7 mouse cellular contexts compared by ENCODE assay signal in the genomic region with DNA sequence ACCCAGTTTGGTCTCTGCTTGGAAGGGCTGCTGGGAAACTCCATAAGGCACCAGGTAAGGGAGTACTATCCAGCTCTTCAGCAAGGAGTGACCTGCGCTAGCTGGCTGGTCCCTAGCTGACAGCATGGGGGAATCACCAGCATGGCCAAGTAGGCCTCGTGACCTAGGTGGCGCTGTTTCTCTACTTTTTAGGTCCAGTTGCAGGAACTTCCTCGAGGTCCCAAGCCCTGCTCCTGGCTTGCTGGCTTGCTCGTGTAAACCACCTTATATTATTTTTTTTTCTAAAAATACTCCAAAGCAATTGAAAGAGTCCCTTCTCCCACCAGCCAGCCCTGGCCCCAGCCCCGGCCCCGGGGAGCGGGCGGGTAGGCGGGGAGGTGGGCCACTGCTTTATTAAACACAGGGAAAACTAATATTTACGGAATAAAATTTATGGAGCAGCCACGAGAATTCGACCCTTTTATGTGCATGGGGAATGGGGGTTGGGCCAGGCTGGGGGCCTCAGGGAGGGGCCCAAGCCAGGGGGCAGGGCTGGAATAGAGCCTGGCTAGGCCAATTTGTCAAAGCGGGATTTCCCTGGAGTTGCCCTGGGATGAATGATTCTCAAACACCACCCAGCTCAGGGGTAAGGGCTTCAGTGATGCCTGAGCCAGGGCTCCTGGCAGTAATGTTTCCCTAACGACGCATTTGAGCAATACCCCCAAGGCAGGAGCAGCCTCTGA. TPM values are rescaled to one million over a fixed set of nuclear protein-coding genes. Genes with fewer than 3 reads are reported as not detected.
A peak's percentile ranks its signal among the peaks of the same experiment; 100 is the strongest.
DNase-seq lines count a peak whose midpoint lies in the region; ATAC-seq and TF ChIP-seq lines count a peak whose summit lies in the region.

No protein-coding gene starts in this region.

- H3K27ac ChIP-seq in left cerebral cortex, adult 2 months = no peak overlapping the region

- peak; percentile 75 for DNase-seq in adrenal gland, adult 2 months
- peak; percentile 80 for DNase-seq in gastrocnemius, postnatal 10 days
- peak; percentile 80 for DNase-seq in hindlimb bud, embryonic 11.5 days (ENCODE audit: extremely low spot score, low read depth, low spot score)
- peak; percentile 44 to 67 for DNase-seq in left cerebral cortex, adult 2 months (ENCODE audit: extremely low spot score in 1 of 2, low spot score in 2 of 2)
- peak; percentile 92 for DNase-seq in mesoderm, embryonic 11.5 days (ENCODE audit: low read depth, low spot score)
- peak; percentile 60 for DNase-seq in skeletal muscle tissue, adult 2 months (ENCODE audit: low read depth, low spot score)

- intact Hi-C loops in left cerebral cortex, adult 2 months (cut with DNase I) = loop anchor here (1.0 kb wide), 1 partner anchor 52 kb away; no protein-coding TSS in a partner anchor

- peak; percentile 73 for TF ChIP-seq CTCF in left cerebral cortex, adult 2 months (IDR thresholded peaks at IDR 0.05)

- no peak overlapping the region for H3K4me3 ChIP-seq in left cerebral cortex, adult 2 months

- peak; percentile 80 for ATAC-seq in common myeloid progenitor, adult 5-6 weeks (replicated peaks; ENCODE audit: low read depth, poor library complexity, severe bottlenecking)

RNA-seq across cellular contexts. Expression of a gene that starts 13.2 kb away (rescaled TPM):
- total RNA-seq in adrenal gland, adult 2 months (2021) = under 1 TPM in 1 of 2 experiments, not detected in 1; 0.31 TPM
- 0.03 and 0.32 TPM in 2 replicates for polyA plus RNA-seq in adrenal gland, adult 2 months (2012; rRNA removed)
- not detected in 2 replicates for total RNA-seq in common myeloid progenitor, adult 5-6 weeks (2017)
- total RNA-seq in gastrocnemius, postnatal 10 days (2021) = under 1 TPM; 0.16 to 0.23 TPM
- total RNA-seq in left cerebral cortex, adult 2 months (2021) = under 1 TPM; 0.45 to 0.72 TPM

RNA-seq across cellular contexts. Expression of a gene that starts 29.3 kb away (rescaled TPM):
- total RNA-seq in adrenal gland, adult 2 months (2021) = under 1 TPM in 1 of 2 experiments, not detected in 1; 0.07 TPM
- 0.02 and 0.04 TPM in 2 replicates for polyA plus RNA-seq in adrenal gland, adult 2 months (2012; rRNA removed)
- total RNA-seq in common myeloid progenitor, adult 5-6 weeks (2017) = not detected in 2 replicates
- not detected for total RNA-seq in gastrocnemius, postnatal 10 days (2021)
- 1 to 10 TPM; 3.0 to 3.5 TPM for total RNA-seq in left cerebral cortex, adult 2 months (2021)
